Mouse (Mus musculus): Measurements from ENCODE around the gene Tmem151b.

Gene Tmem151b

GRCm38 (mm10) chr17:45549617-45550181 is at the start of gene Tmem151b:
Gene Tmem151b, minus strand, starts transcription at chr17:45549677.
- peak; percentile 78 to 87 for DNase-seq

GRCm38 (mm10) chr17:45598891-45599290 is 49.4 kb upstream of the Tmem151b start:
- DNase-seq, result no peak

- no peak for DNase-seq
Observed at GRCm38 (mm10) chr17:45598376-45598775, 48.9 kb upstream of the Tmem151b start.

GRCm38 (mm10) chr17:45597787-45598186 is 48.3 kb upstream of the Tmem151b start:
- DNase-seq, result peak in 1 of 2 experiments; percentile 34

DNA sequence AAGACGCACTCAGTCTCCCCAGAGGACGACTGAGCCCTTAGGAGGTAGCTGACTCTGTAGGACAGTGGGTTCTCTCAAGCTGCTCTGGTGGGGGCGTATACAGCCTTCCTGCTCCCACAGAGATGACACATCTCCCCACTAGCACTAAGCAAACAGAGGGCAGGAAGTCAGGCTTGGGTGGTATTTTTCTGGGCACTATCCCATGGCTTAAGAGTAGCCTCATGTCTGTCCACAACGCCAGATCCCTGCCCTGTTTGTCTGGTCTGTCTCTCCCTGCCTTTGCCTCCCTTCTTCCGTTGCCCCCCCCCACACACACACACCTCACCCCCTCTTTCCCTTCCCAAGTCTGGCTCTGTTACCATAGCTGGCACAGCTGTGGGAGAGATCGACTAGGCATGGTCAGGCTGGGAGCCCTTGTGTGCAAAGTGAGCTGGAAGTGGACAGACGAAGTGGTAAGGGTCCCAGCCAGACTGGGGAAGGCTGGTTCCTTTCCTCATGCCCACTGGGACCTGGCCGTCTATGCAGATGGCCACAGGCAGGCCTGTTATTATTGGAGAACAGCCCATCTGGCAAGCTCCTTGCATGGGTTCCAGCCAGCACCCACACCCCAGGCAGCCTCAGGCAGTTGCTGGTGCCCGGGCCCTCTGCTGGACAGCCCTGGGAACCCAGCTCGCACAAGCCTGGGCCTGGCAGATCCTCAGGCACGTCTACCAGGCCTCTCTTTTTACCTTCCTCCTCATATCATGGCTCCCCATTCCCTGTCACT is 47.3 kb upstream of the Tmem151b start:
- DNase-seq, result peak; percentile 57 to 65

- no peak for DNase-seq
Observed at GRCm38 (mm10) chr17:45595736-45596390, 46.4 kb upstream of the Tmem151b start.

DNA sequence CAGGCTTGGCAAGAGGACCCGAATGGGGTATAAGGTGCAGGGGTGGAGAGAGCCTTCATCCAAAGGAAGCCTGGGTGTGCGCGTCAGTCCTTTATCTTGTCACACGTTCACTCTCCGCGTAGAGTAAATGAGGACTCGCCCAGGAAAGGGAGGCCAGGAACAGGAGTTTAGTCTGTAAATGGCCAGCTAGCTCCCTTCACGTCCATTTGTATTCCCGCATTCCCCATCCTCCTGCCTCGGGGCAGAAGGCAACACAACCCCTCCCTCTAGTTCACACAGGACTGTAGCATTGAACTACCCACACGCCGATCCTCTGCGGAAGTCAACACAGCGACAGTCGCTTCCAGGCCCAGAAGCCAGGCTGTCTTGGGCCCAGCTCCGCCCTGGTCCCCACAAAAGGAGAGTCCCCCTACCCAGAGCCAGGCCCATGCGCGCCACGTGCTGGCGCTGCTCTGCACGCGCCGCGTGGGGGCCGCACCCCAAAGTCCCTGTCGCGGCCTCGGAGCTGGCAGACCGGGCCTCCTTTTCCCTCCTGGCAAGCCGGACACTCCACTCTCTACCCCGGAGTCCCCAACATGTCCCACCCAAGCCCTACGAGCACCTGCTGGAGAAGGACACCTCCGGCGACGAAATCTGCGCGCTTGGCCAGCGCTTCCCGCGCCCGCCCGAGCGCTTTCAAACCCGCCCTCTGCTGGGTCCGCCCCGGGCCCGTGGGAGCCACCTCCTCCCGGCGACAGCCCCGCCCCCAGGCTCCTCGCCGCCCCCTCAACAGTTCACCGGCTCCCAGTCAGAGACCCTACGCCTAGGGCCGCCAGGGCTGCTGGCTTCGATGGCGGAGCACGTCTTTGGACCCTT is 45.6 kb upstream of the Tmem151b start:
- DNase-seq, result peak; percentile 64 to 76

DNA sequence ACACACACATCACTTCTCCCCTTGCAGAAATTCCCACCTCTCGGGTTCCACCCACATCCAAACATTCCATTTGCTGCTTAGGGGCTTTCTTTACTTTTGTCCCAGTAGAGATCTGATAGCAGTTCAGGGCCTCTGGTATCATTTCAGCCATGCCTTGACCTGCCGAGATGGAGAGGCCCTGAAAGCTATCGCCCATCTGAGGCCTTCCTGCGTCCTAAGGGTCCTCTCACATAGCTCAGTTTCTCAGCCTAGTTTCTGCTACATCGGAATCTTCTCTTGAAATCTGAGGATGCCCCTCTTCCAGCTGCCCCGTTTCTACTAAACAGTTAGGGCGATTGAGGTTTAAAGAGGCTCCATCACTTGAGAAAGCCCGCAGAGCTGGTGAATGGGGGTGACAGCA is 44.7 kb upstream of the Tmem151b start:
- DNase-seq, result no peak

- no peak for DNase-seq
Observed at GRCm38 (mm10) chr17:45593479-45593878, 44.0 kb upstream of the Tmem151b start.

- DNase-seq, result no peak
Observed at GRCm38 (mm10) chr17:45592606-45593431, 43.3 kb upstream of the Tmem151b start.

- DNase-seq, result peak in 1 of 2 experiments; percentile 44
Observed at GRCm38 (mm10) chr17:45591701-45592605, 42.5 kb upstream of the Tmem151b start.

DNA sequence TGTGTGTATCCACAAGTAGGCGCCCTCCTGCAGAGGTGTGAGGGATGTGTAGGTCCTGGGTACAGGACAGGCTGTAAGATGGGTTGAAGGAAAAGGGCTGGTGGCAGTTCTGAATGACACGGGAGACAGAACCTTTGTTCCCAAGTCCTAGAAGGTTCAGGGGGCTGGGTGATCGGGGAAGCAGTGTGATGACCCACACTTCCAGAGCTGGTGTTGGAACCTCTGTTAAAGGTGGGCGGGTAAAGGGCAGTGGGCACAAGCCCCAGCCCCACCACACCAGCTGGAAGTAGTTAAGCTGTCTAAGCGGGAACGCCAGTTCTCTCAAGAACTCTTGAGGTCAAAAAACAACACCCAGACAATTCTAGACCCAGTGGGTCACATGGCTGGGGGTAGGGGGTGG is 40.9 kb upstream of the Tmem151b start:
- DNase-seq, result peak in 1 of 2 experiments; percentile 2

DNA sequence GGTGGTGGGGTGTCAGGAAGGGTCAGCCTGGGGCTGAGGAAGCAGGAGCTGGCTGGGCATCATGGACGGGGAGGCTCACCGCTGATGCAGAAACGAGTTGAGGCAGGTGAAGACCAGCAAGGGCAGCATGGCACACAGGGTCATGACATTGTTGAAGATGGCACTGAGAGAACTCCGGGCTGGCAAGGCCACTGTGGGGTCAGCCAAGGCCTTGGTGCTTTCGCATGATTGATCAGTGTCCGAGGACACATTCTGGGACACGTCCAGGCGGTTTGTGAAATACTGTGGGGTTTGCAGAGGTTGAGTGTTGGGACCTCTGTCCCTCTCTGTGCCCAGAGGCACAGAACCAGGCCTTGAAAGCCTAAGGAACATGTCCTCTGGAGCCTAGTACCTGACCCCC is 40.4 kb upstream of the Tmem151b start:
- peak in 1 of 2 experiments; percentile 5 for DNase-seq

DNA sequence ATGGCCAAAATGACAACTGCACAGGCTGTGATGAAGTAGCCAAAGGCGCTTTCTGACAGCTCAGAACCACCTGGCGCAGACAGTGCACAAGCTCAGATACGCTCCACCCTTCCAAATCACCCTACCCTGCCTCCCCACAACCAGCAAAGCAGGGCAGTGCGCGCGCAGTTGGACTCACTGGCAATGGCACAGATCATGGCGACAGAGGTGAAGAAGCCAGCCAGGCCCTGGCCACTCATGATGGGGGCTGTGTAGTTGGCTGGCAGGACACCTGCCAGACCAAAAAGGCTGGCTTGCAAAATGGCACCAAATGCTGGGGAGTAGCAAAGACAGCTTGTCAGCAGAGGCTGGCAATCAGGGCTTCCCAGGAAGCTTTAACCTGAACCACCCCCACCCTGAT is 39.8 kb upstream of the Tmem151b start:
- DNase-seq, result peak in 1 of 2 experiments; percentile 31

GRCm38 (mm10) chr17:45588370-45588769 is 38.9 kb upstream of the Tmem151b start:
- peak in 1 of 2 experiments; percentile 2 for DNase-seq

GRCm38 (mm10) chr17:45586449-45586837 is 37.0 kb upstream of the Tmem151b start:
- no peak for DNase-seq

- no peak for DNase-seq
Observed at GRCm38 (mm10) chr17:45585725-45586448, 36.4 kb upstream of the Tmem151b start.

DNA sequence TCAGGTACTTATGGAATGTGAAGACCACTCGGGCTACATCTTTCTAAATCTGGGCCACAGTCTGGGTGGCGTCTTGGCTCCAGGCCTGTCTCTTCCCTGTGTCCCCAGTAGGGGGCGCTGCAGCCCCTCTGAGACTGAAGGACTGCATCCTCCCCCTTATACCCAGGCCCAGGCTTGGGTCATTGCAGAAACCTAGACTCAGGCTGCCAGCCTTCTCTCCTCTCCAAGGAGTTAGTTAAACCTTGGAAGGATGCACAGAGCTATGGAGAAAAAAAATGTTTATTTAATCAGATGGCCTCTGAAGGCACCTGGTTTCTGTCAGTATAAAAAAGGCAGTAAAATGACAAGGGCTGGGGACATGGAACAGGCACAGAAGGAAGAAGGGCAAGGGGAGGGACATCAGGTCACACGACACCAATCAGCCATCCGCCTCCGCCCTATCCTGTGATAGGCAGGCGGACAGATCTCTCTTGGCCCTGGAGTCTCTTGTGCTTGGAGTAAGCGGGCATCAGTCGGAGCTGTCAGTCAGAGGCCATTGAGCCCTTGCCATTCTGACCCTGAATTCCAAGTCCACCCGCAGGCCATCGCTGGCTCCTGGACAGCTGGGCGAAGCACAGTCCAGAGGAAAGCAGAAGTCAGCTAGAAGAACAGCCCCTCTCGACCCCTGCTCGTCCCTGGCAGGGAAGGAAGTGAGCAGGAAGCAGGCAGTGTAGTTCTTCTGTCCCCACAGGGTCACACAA is 35.6 kb upstream of the Tmem151b start:
- DNase-seq, result peak; percentile 81 to 83

All from cerebellum, postnatal 36 days (tissue).